Mouse (Mus musculus) testis, adult 2 months (tissue): Measurements from ENCODE around the gene Cbx6.

Experiments used
- CTCF ChIP-seq: fragments of 200-500 bp; IDR thresholded peaks from 2 replicates; pipeline ENCODE4 v1.5.1; 2012; ENCODE audit warnings: low read depth, mild to moderate bottlenecking, inconsistent platforms, low read length, moderate library complexity; ENCODE audit not compliant: control insufficient read depth, insufficient read depth, insufficient replicate concordance
- POLR2A ChIP-seq: fragments of 200-500 bp; IDR thresholded peaks from 2 replicates; pipeline ENCODE4 v1.6.1; 2012; ENCODE audit warnings: low read depth, mild to moderate bottlenecking, inconsistent platforms, low read length, moderate library complexity; ENCODE audit not compliant: control insufficient read depth

GRCm38 (mm10) chr15:79805246-79805645 lies 29.2 kb downstream of the Cbx6 start:
- no peak for TF ChIP-seq CTCF
- TF ChIP-seq POLR2A: no peak
